Mouse (Mus musculus) limb, embryonic 11.5 days (tissue): Measurements from ENCODE around the gene Mylk4. TPM values are rescaled to one million over a fixed set of nuclear protein-coding genes. Genes with fewer than 3 reads are reported as not detected.

Experiments used
- ATAC-seq: fragments of 200-750 bp; cut with Nextera tagmentation; 2 replicates; pipeline ENCODE4 v1.8.0; 2017; ENCODE audit warnings: low read depth; ENCODE audit not compliant: insufficient number of reproducible peaks, low FRiP score, low TSS enrichment
- DNase-seq: peaks from one replicate; pipeline ENCODE4 v3.0.0-alpha.2; 2015; ENCODE audit warnings: low spot score
- H3K27ac ChIP-seq: fragments of 300-500 bp; sonication (generic); replicated peaks from 2 replicates; pipeline ENCODE4 v1.5.1; 2014; ENCODE audit warnings: low read depth, mild to moderate bottlenecking, low read length
- H3K27me3 ChIP-seq: fragments of 300-500 bp; sonication (generic); 2 replicates; pipeline ENCODE4 v1.6.1; 2014; ENCODE audit warnings: mild to moderate bottlenecking, low read length, mixed read lengths; ENCODE audit not compliant: control insufficient read depth, insufficient read depth
- H3K36me3 ChIP-seq: fragments of 300-500 bp; sonication (generic); 2 replicates; pipeline ENCODE4 v1.6.1; 2014; ENCODE audit warnings: mild to moderate bottlenecking, low read length, moderate library complexity, mixed read lengths; ENCODE audit not compliant: control insufficient read depth, insufficient read depth
- H3K4me1 ChIP-seq: fragments of 300-500 bp; sonication (generic); 2 replicates; pipeline ENCODE4 v1.6.1; 2014; ENCODE audit warnings: low read length, mixed read lengths; ENCODE audit not compliant: control insufficient read depth, insufficient read depth
- H3K4me2 ChIP-seq: fragments of 300-500 bp; sonication (generic); 2 replicates; pipeline ENCODE4 v1.6.1; 2014; ENCODE audit warnings: low read depth, mild to moderate bottlenecking, moderate library complexity; ENCODE audit not compliant: severe bottlenecking
- H3K4me3 ChIP-seq: fragments of 300-500 bp; sonication (generic); 2 replicates; pipeline ENCODE4 v1.5.1; 2014; ENCODE audit warnings: low read depth, low read length
- H3K9ac ChIP-seq: fragments of 300-500 bp; sonication (generic); 2 replicates; pipeline ENCODE4 v1.6.1; 2014; ENCODE audit warnings: mild to moderate bottlenecking, low read length
- H3K9me3 ChIP-seq: fragments of 300-500 bp; sonication (generic); 2 replicates; pipeline ENCODE4 v1.6.1; 2016; ENCODE audit warnings: low read length; ENCODE audit not compliant: control insufficient read depth
- WGBS: fragments of 180-500 bp; shearing (Covaris S2); extraction: QIAGEN DNeasy Blood & Tissue Kit; methylation state at CpG from one replicate; pipeline ENCODE4 v1.1.7; 2014; 5-methylcytosine and 5-hydroxymethylcytosine counted together
- polyA plus RNA-seq: library from polyadenylated mRNA; unstranded; fragments of >200 nt; fragmentation: Nextera tagmentation; extraction: Ambion mirVana; gene quantifications from 2 replicates; pipeline ENCODE4 v1.2.1, GENCODE M21; 2014

Gene Mylk4
- polyA plus RNA-seq, 1 experiment from 2014 or later: 0.76 TPM

DNA sequence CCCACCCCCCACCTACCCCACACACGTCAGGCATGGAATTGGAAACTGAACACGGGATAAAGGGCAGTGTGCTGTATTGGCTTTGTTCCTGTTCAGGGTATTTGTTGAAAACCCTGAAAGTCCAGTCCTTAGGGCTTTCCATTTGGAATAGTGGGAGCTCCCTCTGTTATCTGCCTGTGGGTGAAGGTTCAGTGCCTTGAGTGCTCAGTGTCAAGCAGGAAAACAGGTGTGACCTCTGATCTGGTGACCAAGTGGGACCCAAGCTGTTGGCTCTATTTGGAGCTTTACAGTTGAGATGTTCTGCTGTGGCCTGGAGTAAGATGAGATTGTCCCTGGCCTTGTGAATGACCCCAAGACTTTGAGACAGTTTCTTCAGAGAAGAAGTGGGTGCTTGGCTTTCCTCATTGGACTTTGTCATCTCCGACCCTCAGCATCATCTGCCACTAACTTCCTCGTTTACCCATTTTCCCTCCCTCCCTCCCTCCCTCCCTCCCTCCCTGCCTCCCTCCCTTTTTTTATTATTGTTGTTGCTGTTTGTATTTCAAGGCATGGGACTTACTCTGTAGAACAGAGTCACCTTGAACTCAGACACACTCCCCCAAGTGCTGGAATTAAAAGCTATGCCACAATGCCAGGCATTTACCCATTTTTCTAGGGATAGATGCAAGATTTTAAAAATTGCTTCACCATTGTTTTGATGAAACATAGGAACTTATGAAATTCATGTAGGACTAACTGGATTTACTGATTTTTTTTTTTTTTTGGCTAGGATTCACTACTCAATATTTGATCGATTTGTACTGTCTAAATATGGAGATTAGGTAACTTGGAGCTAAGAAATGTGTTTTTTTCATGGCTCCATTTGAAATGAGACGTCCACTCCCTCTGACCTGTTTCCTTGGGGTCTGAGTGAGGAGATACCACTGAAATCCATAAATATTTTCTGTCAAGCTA is 40.9 kb upstream of the Mylk4 start:
- WGBS: 79% methylated on average over 6 of the region's 6 CpGs
- Histone ChIP-seq H3K27ac (no peak overlapping the region), H3K9ac (no peak overlapping the region), H3K4me2 (no peak overlapping the region), H3K9me3 (no peaks in the 10 kb centered on the region), H3K27me3 (no peaks in the 10 kb centered on the region), H3K36me3 (peaks cover 2% of the 10 kb centered on the region; the same call in 1 of the 2 replicates), H3K4me1 (no peaks in the 10 kb centered on the region), H3K4me3 (no peak overlapping the region)
- ATAC-seq (no peak), DNase-seq (no peak)

DNA sequence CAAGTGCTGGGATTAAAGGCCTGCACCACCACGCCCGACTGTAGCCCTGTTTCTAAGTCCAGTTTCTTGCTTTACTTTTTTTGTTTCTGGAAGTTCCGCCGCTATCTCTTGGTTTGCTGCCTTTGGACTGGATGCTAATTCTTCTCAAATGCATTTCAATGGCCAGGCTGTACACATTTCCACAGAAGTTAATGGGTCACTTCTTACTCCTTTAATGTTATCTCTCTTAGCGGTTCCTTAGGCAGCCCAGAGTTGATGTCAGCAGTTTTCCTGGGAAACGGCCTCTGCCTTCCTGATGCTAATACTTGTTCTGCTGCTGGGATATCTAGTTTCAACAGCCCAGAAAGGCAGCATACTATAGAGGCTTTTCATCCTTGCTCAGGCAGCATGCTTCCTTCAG is 39.4 kb upstream of the Mylk4 start:
- H3K4me2 ChIP-seq: no peak overlapping the region
- H3K27me3 ChIP-seq: no peaks in the 10 kb centered on the region
- DNase-seq: no peak
- ATAC-seq: no peak
- H3K4me1 ChIP-seq: no peaks in the 10 kb centered on the region
- H3K9me3 ChIP-seq: no peaks in the 10 kb centered on the region
- H3K4me3 ChIP-seq: no peak overlapping the region
- no peak overlapping the region for H3K9ac ChIP-seq
- peaks cover 2% of the 10 kb centered on the region; the same call in 1 of the 2 replicates for H3K36me3 ChIP-seq
- 91% methylated on average over 6 of the region's 6 CpGs for WGBS
- H3K27ac ChIP-seq: no peak overlapping the region

- Histone ChIP-seq H3K4me2 (no peak overlapping the region), H3K36me3 (peaks cover 2% of the 10 kb centered on the region; the same call in 1 of the 2 replicates), H3K27ac (no peak overlapping the region), H3K9ac (no peak overlapping the region), H3K4me1 (no peaks in the 10 kb centered on the region), H3K9me3 (no peaks in the 10 kb centered on the region), H3K27me3 (no peaks in the 10 kb centered on the region), H3K4me3 (no peak overlapping the region)
- no peak for DNase-seq
- 96% methylated on average over 4 of the region's 4 CpGs for WGBS
- ATAC-seq: no peak
These were observed 37.9 kb upstream of the Mylk4 start for GRCm38 (mm10) chr13:32821671-32822070.

- no peak overlapping the region for H3K4me3 ChIP-seq
- 89% methylated on average over 5 of the region's 5 CpGs for WGBS
- no peak for DNase-seq
- H3K9ac ChIP-seq: no peak overlapping the region
- H3K4me2 ChIP-seq: no peak overlapping the region
- ATAC-seq: no peak
- H3K27ac ChIP-seq: no peak overlapping the region
- peaks cover 5% of the 10 kb centered on the region; the same call in 1 of the 2 replicates for H3K36me3 ChIP-seq
- H3K9me3 ChIP-seq: no peaks in the 10 kb centered on the region
- no peaks in the 10 kb centered on the region for H3K27me3 ChIP-seq
- no peaks in the 10 kb centered on the region for H3K4me1 ChIP-seq
These were observed 36.2 kb upstream of the Mylk4 start for GRCm38 (mm10) chr13:32819926-32820325.

- H3K9me3 ChIP-seq: no peaks in the 10 kb centered on the region
- no peak for ATAC-seq
These were observed 35.5 kb upstream of the Mylk4 start for GRCm38 (mm10) chr13:32819241-32819640.

DNA sequence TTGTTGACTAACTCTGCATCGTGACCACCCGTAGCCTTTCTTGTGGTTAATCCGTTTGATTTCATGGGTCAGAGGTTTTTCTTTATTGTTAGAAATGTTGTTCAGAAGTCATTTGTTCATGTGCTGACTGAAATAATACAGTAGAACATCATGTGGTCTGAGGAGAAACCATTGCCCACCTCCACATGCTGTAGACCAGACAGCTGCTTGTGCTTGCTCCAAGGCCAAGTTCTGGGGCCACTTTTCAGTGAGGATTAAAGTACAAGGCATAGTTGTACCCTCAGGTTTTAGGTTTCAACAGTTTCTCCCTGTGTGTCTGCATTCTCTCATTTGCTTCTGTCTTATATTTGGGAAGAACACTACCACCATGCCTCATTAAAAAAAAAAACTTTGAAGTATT is 23.9 kb upstream of the Mylk4 start:
- H3K36me3 ChIP-seq: peaks cover 7% of the 10 kb centered on the region
- H3K9me3 ChIP-seq: no peaks in the 10 kb centered on the region
- no peak overlapping the region for H3K4me2 ChIP-seq
- ATAC-seq (no peak), DNase-seq (no peak)
- H3K9ac ChIP-seq: no peak overlapping the region
- no peak overlapping the region for H3K27ac ChIP-seq
- WGBS: 87% methylated on average over 3 of the region's 3 CpGs
- H3K4me3 ChIP-seq: no peak overlapping the region
- no peaks in the 10 kb centered on the region for H3K27me3 ChIP-seq
- H3K4me1 ChIP-seq: no peaks in the 10 kb centered on the region

More at GRCm38 (mm10) chr13:32819241-32819640, 35.5 kb upstream of the Mylk4 start:
- H3K36me3 ChIP-seq: peaks cover 5% of the 10 kb centered on the region; the same call in 1 of the 2 replicates
- H3K9ac ChIP-seq: no peak overlapping the region
- no peak overlapping the region for H3K4me2 ChIP-seq
- no peak overlapping the region for H3K27ac ChIP-seq
- H3K4me1 ChIP-seq: no peaks in the 10 kb centered on the region
- 95% methylated on average over 3 of the region's 3 CpGs for WGBS
- H3K4me3 ChIP-seq: no peak overlapping the region
- H3K27me3 ChIP-seq: no peaks in the 10 kb centered on the region
- no peak for DNase-seq

DNA sequence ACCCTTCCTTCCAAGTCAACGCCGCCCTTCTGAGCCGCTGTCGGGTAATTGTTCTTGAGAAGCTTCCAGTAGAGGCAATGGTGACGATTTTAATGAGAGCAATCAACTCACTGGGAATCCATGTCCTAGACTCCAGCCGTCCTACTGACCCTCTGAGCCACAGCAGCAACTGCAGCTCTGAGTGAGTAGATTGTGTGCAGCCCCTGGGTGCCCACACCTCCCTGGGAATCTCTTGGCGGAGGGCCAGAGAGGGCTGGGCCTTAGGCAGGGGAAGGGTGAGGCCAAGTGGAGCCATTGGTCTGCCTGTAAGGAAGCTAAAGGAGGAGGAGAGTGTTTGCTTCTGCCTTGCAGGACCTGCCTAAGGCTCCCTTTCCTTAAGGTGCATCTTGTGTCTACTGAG is 23.1 kb upstream of the Mylk4 start:
- ATAC-seq (no peak), DNase-seq (no peak)
- no peaks in the 10 kb centered on the region for H3K9me3 ChIP-seq

DNA sequence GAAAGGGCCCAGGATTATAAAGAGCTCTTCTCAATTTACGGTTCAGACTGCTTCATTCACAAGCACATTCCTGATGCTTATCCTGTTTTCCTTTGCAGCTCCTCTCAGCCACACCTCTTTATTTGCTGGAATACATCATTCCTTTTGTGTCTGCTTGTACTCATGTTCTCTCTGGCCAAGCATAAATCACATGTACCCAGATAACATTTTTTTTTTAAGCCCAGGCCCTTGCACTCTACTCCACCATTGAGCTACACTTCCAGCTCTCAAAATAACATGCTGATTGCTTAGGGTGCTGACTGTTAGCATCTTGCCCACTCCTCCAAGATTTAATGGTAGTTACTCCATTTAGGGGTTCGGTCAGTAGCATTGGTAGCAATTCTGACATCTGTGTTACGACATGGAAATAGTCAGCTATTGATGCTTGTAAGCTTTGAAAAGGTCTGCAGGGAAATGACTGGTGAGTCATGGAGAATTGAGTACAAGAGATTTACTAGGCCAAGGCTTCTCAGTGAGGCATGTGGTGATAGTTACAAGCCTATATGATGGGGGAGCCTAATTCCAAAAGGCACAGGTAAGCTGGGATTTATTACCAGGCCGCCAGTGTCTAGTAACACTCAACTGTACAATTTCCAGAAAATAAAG is 20.1 kb upstream of the Mylk4 start:
- Histone ChIP-seq H3K9me3 (no peaks in the 10 kb centered on the region), H3K27ac (no peak overlapping the region), H3K9ac (no peak overlapping the region), H3K4me3 (0 out of 2 replicates have a peak overlapping the region, but pooled peaks have one; percentile 5), H3K4me1 (no peaks in the 10 kb centered on the region), H3K27me3 (no peaks in the 10 kb centered on the region), H3K36me3 (peaks cover 5% of the 10 kb centered on the region), H3K4me2 (peak overlapping the region; percentile 90)
- ATAC-seq (no peak), DNase-seq (no peak)
- 77% methylated on average over 4 of the region's 4 CpGs for WGBS

More for the DNA sequence above, 23.1 kb upstream of the Mylk4 start:
- Histone ChIP-seq H3K4me1 (no peaks in the 10 kb centered on the region), H3K27ac (no peak overlapping the region), H3K36me3 (peaks cover 7% of the 10 kb centered on the region), H3K27me3 (no peaks in the 10 kb centered on the region), H3K4me3 (no peak overlapping the region), H3K4me2 (no peak overlapping the region), H3K9ac (no peak overlapping the region)
- WGBS: 89% methylated on average over 7 of the region's 7 CpGs
